Mouse (Mus musculus) liver, adult 2 months (tissue): ENCODE data around the gene Myo16. TPM values are rescaled to one million over a fixed set of nuclear protein-coding genes. Genes with fewer than 3 reads are reported as not detected.

Experiments used
- DNase-seq: peaks from one replicate; pipeline ENCODE4 v3.0.0-alpha.2; 2011; ENCODE audit warnings: low read depth, low spot score; ENCODE audit errors: extremely low read depth
- H3K27ac ChIP-seq: fragments of 200-500 bp; replicated peaks from 2 replicates; pipeline ENCODE4 v1.5.1; 2012; ENCODE audit warnings: low read depth, mild to moderate bottlenecking, control low read depth, inconsistent platforms, low read length; ENCODE audit not compliant: insufficient read depth
- H3K27me3 ChIP-seq: fragments of 200-500 bp; 2 replicates; pipeline ENCODE4 v1.6.1; 2012; ENCODE audit warnings: mild to moderate bottlenecking, moderate library complexity, low read length, inconsistent platforms; ENCODE audit not compliant: control insufficient read depth, insufficient read depth
- H3K36me3 ChIP-seq: fragments of 200-500 bp; 2 replicates; pipeline ENCODE4 v1.6.1; 2012; ENCODE audit warnings: low read length, inconsistent platforms; ENCODE audit not compliant: control insufficient read depth, insufficient read depth
- H3K4me1 ChIP-seq: fragments of 200-500 bp; 2 replicates; pipeline ENCODE4 v1.6.1; 2011; ENCODE audit warnings: low read length; ENCODE audit not compliant: control insufficient read depth, insufficient read depth
- H3K4me3 ChIP-seq: fragments of 200-500 bp; 2 replicates; pipeline ENCODE4 v1.5.1; 2011; ENCODE audit warnings: low read depth, mild to moderate bottlenecking, control low read depth, low read length, moderate library complexity; ENCODE audit not compliant: insufficient read depth
- H3K79me2 ChIP-seq: fragments of 200-500 bp; 2 replicates; pipeline ENCODE4 v1.6.1; 2012; ENCODE audit warnings: inconsistent platforms, mild to moderate bottlenecking, low read length, moderate library complexity; ENCODE audit not compliant: control insufficient read depth, insufficient read depth
- H3K9ac ChIP-seq: fragments of 200-500 bp; 2 replicates; pipeline ENCODE4 v1.6.1; 2012; ENCODE audit warnings: low read depth, mild to moderate bottlenecking, control low read depth, inconsistent platforms, low read length
- CTCF ChIP-seq: fragments of 200-500 bp; IDR thresholded peaks from 2 replicates; pipeline ENCODE4 v1.5.1; 2011; ENCODE audit warnings: low read depth, low read length, control low read depth
- POLR2A ChIP-seq: fragments of 200-500 bp; IDR thresholded peaks from 2 replicates; pipeline ENCODE4 v1.6.1; 2011; ENCODE audit warnings: low read length, control low read depth; ENCODE audit not compliant: insufficient read depth; ENCODE audit errors: extremely low read depth
- WGBS: fragments of 180-500 bp; shearing (Covaris S2); methylation state at CpG from one replicate; pipeline ENCODE4 v1.1.7; 2018; 5-methylcytosine and 5-hydroxymethylcytosine counted together
- polyA plus RNA-seq: library from polyadenylated mRNA; depleted of rRNA; stranded (reverse); fragments of >200 nt; gene quantifications from 2 replicates; pipeline ENCODE4 v1.2.3, GENCODE M21; 2012
- total RNA-seq: library from RNA; depleted of rRNA; stranded (reverse); fragments of >200 nt; gene quantifications from 2 replicates; pipeline ENCODE4 v1.2.3, GENCODE M21; 2014

Myo16 gene
- total and polyA plus RNA-seq, 2 experiments: not detected

DNA sequence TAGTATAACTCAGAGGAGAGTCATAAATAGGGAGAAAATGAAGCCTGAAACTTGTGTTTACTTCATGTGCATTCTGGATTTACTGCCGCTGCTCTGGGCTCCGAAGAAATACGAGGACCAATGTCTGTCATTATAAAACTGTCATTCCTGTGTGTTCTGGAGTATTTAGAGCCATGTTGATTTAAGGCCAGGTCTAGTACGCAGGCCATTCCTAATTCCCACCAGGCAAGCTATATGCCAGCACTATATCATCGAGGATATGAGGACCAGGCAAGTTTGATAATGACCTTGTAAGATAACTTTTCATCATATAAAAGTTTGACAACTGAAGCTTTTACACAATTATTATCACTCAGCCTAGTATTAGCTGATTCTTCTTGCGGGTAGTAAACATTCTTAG is 153.6 kb downstream of the Myo16 start:
- 73% methylated on average over 6 of the region's 6 CpGs for WGBS
- Histone ChIP-seq H3K27ac (no peak overlapping the region), H3K36me3 (no peaks in the 10 kb centered on the region), H3K4me3 (no peak overlapping the region), H3K27me3 (no peaks in the 10 kb centered on the region), H3K9ac (no peak overlapping the region), H3K4me1 (no peaks in the 10 kb centered on the region), H3K79me2 (no peaks in the 10 kb centered on the region)
- no peak for DNase-seq
- TF ChIP-seq CTCF: no peak
- TF ChIP-seq POLR2A: no peak

DNA sequence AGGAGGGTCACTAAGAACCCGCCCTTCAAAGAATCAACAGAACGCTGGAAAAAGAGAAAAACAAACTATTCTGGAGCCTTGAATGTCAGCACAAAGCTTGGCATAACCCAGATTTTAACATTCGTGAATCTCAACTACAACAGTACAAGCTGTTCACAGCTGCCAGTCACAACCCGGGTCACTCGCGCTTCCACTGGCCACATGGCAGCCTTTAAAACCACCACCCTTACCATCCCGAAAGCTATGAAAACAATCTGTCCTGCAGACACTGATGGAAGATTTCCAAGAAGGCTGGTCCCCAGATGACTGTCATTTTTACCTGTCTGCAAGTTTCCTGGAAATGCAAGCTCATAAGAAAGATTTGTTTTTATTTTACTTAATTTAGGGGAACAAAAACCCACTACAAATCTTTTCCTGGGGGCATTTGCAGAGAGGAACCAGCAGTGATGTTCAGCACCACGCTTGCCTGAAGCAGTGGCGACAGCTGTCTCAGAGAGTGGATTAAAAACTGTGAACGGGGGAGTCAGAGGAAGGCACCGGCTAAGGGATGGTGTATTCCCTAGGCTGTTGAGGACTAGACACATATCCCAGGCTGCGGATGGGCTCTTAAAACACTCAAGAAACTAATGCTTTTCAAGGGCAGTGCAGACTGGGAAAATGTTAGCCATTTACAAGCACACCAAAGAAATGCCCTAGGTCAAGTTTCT is 154.2 kb downstream of the Myo16 start:
- no peak for DNase-seq
- no peak overlapping the region for H3K4me3 ChIP-seq
- no peaks in the 10 kb centered on the region for H3K79me2 ChIP-seq
- no peak for TF ChIP-seq CTCF
- no peak for TF ChIP-seq POLR2A
- H3K36me3 ChIP-seq: no peaks in the 10 kb centered on the region
- H3K9ac ChIP-seq: no peak overlapping the region
- H3K4me1 ChIP-seq: no peaks in the 10 kb centered on the region
- 70% methylated on average over 12 of the region's 12 CpGs for WGBS
- no peaks in the 10 kb centered on the region for H3K27me3 ChIP-seq
- H3K27ac ChIP-seq: no peak overlapping the region

- WGBS: 87% methylated on average over 2 of the region's 2 CpGs
- Histone ChIP-seq H3K27ac (no peak overlapping the region), H3K36me3 (no peaks in the 10 kb centered on the region), H3K4me3 (no peak overlapping the region), H3K79me2 (no peaks in the 10 kb centered on the region), H3K9ac (no peak overlapping the region), H3K4me1 (no peaks in the 10 kb centered on the region), H3K27me3 (no peaks in the 10 kb centered on the region)
- DNase-seq: no peak
- TF ChIP-seq POLR2A: no peak
Observed at GRCm38 (mm10) chr8:10310470-10310869, 156.8 kb downstream of the Myo16 start.

DNA sequence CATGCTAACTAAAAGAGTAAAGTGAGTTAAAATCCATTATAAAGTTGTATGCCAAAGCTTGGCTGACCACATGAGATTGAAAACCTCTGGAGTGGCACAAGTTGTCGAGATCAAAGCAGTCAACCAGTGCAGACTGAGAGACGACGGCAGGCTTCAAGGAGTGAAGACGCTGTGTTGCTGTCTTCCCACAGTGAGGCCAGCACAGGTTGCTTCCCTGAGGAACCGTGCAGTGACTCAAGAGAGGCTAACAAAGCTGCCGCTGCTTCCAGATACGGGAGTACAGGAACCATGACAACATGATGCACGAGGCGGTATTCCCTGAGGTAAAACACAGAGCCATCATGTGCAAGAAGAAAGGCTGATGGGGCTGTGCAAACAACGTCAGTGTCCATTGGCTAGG is 158.6 kb downstream of the Myo16 start:
- no peak for DNase-seq
- Histone ChIP-seq H3K4me3 (no peak overlapping the region), H3K36me3 (no peaks in the 10 kb centered on the region), H3K27ac (no peak overlapping the region), H3K79me2 (no peaks in the 10 kb centered on the region), H3K9ac (no peak overlapping the region), H3K4me1 (no peaks in the 10 kb centered on the region), H3K27me3 (no peaks in the 10 kb centered on the region)
- WGBS: 81% methylated on average over 10 of the region's 10 CpGs
- no peak for TF ChIP-seq CTCF
- TF ChIP-seq POLR2A: no peak

GRCm38 (mm10) chr8:10316201-10316600 is 162.5 kb downstream of the Myo16 start:
- no peak for TF ChIP-seq CTCF
- TF ChIP-seq POLR2A: no peak
- 76% methylated on average over 5 of the region's 5 CpGs for whole genome bisulfite sequencing
- H3K4me3 ChIP-seq: no peak overlapping the region
- no peaks in the 10 kb centered on the region for H3K36me3 ChIP-seq
- DNase-seq: no peak
- H3K27ac ChIP-seq: no peak overlapping the region
- H3K79me2 ChIP-seq: no peaks in the 10 kb centered on the region
- H3K27me3 ChIP-seq: no peaks in the 10 kb centered on the region
- H3K9ac ChIP-seq: no peak overlapping the region
- H3K4me1 ChIP-seq: no peaks in the 10 kb centered on the region

DNA sequence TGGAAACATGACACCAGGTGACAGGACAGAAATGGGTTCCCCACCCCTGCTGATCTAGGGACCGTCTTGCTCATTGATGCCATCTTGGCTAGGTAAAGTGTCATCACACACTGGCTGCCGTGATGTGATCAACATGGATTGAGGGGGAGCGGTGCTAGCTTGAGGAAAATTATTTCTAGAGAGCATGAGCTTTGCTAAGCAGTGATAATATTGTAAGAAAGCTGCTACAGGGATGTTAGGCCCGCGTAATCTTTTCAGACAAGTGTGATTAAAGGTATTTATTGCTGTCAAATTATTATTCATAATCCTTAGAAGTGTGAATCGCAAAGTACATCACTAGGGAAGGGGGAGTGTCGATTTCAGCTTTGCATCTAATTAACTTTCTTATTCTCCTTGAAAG is 164.4 kb downstream of the Myo16 start:
- Histone ChIP-seq H3K79me2 (no peaks in the 10 kb centered on the region), H3K27me3 (no peaks in the 10 kb centered on the region), H3K27ac (no peak overlapping the region), H3K9ac (no peak overlapping the region), H3K36me3 (no peaks in the 10 kb centered on the region), H3K4me1 (no peaks in the 10 kb centered on the region), H3K4me3 (no peak overlapping the region)
- DNase-seq: no peak
- no peak for TF ChIP-seq CTCF
- no peak for TF ChIP-seq POLR2A
- 76% methylated on average over 7 of the region's 7 CpGs for WGBS
